Mouse (Mus musculus): ENCODE results near the gene Dnmt3c. TPM values are rescaled to one million over a fixed set of nuclear protein-coding genes. Genes with fewer than 3 reads are reported as not detected.

Gene Dnmt3c
- polyA plus RNA-seq, 1 experiment = 5.5 TPM

- Histone ChIP-seq H3K27me3 (ENCODE audit: control insufficient read depth, insufficient read depth, low read length, poor library complexity, severe bottlenecking) (no peaks in the 10 kb centered on the region), H3K4me1 (ENCODE audit: control insufficient read depth, insufficient read depth, low read length) (no peaks in the 10 kb centered on the region), H3K4me3 (ENCODE audit: low read depth, low read length) (no peak overlapping the region), H3K27ac (ENCODE audit: insufficient read depth, low read length) (no peak overlapping the region), H3K36me3 (ENCODE audit: control insufficient read depth, insufficient read depth, low read length, poor library complexity, severe bottlenecking) (0 out of 2 replicates have a peak, but pooled peaks cover under 1% of the 10 kb centered on the region), H3K9me3 (replicated peaks; ENCODE audit: control insufficient read depth, insufficient read depth, low read length, poor library complexity, severe bottlenecking) (no peaks in the 10 kb centered on the region), H3K9ac (ENCODE audit: low read depth, poor library complexity, severe bottlenecking) (no peak overlapping the region)
- no peak for TF ChIP-seq CTCF (IDR thresholded peaks at IDR 0.05; ENCODE audit: low read depth, low read length)
- no peak for TF ChIP-seq POLR2A (IDR thresholded peaks at IDR 0.05; ENCODE audit: insufficient read depth, low read length)
- no peak for TF ChIP-seq EP300 (IDR thresholded peaks at IDR 0.05; ENCODE audit: insufficient read depth, low read depth, low read length)
Measured at GRCm38 (mm10) chr2:153775472-153775871, 79.0 kb downstream of the Dnmt3c start.

GRCm38 (mm10) chr2:153778638-153779362 is 82.3 kb downstream of the Dnmt3c start:
- Histone ChIP-seq H3K4me1 (ENCODE audit: control insufficient read depth, insufficient read depth, low read length) (no peaks in the 10 kb centered on the region), H3K27ac (ENCODE audit: insufficient read depth, low read length) (no peak overlapping the region)

More at GRCm38 (mm10) chr2:153778638-153779362, 82.3 kb downstream of the Dnmt3c start:
- no peak for TF ChIP-seq CTCF (IDR thresholded peaks at IDR 0.05; ENCODE audit: low read depth, low read length)
- TF ChIP-seq POLR2A (IDR thresholded peaks at IDR 0.05; ENCODE audit: insufficient read depth, low read length) = no peak
- no peak for TF ChIP-seq EP300 (IDR thresholded peaks at IDR 0.05; ENCODE audit: insufficient read depth, low read depth, low read length)
- no peaks in the 10 kb centered on the region for H3K27me3 ChIP-seq (ENCODE audit: control insufficient read depth, insufficient read depth, low read length, poor library complexity, severe bottlenecking)
- H3K4me3 ChIP-seq (ENCODE audit: low read depth, low read length) = peak overlapping the region; percentile 33
- H3K36me3 ChIP-seq (ENCODE audit: control insufficient read depth, insufficient read depth, low read length, poor library complexity, severe bottlenecking) = no peaks in the 10 kb centered on the region
- no peak overlapping the region for H3K9ac ChIP-seq (ENCODE audit: low read depth, poor library complexity, severe bottlenecking)
- H3K9me3 ChIP-seq (replicated peaks; ENCODE audit: control insufficient read depth, insufficient read depth, low read length, poor library complexity, severe bottlenecking) = no peaks in the 10 kb centered on the region

Other genes starting within 250 kb of the Dnmt3c start
- gene 4930404H24Rik, start 203.9 kb upstream of the Dnmt3c start, polyA plus RNA-seq (2011; ENCODE audit: insufficient read depth, insufficient read length, low read depth, missing spikeins) = not detected in 2 replicates
- gene Nol4l, start 166.7 kb upstream of the Dnmt3c start, polyA plus RNA-seq (2011; ENCODE audit: insufficient read depth, insufficient read length, low read depth, missing spikeins) = 11.0 and 11.5 TPM in 2 replicates
- gene Commd7, start 63.9 kb upstream of the Dnmt3c start, polyA plus RNA-seq (2011; ENCODE audit: insufficient read depth, insufficient read length, low read depth, missing spikeins) = 16.5 and 18.0 TPM in 2 replicates
- gene Dnmt3b, start 47.2 kb upstream of the Dnmt3c start, polyA plus RNA-seq (2011; ENCODE audit: insufficient read depth, insufficient read length, low read depth, missing spikeins) = 105 and 112 TPM in 2 replicates
- 184 and 190 TPM in 2 replicates for gene Mapre1, start 44.6 kb downstream of the Dnmt3c start, polyA plus RNA-seq (2011; ENCODE audit: insufficient read depth, insufficient read length, low read depth, missing spikeins)
- gene Efcab8, start 83.3 kb downstream of the Dnmt3c start, polyA plus RNA-seq (2011; ENCODE audit: insufficient read depth, insufficient read length, low read depth, missing spikeins) = 0.48 and 1.6 TPM in 2 replicates
- not detected in 2 replicates for gene Sun5, start 174.4 kb downstream of the Dnmt3c start, polyA plus RNA-seq (2011; ENCODE audit: insufficient read depth, insufficient read length, low read depth, missing spikeins)
- gene Bpifb2, start 178.4 kb downstream of the Dnmt3c start, polyA plus RNA-seq (2011; ENCODE audit: insufficient read depth, insufficient read length, low read depth, missing spikeins) = not detected in 2 replicates
- gene Bpifb6, start 203.7 kb downstream of the Dnmt3c start, polyA plus RNA-seq (2011; ENCODE audit: insufficient read depth, insufficient read length, low read depth, missing spikeins) = not detected in 2 replicates
- gene Bpifb3, start 221.6 kb downstream of the Dnmt3c start, polyA plus RNA-seq (2011; ENCODE audit: insufficient read depth, insufficient read length, low read depth, missing spikeins) = not detected in 2 replicates
- not detected in 2 replicates for gene Bpifb4, start 241.6 kb downstream of the Dnmt3c start, polyA plus RNA-seq (2011; ENCODE audit: insufficient read depth, insufficient read length, low read depth, missing spikeins)

Measured in ES-Bruce4 (cell line).